Mouse (Mus musculus): Measurements from ENCODE around the gene Phxr2.

GRCm38 (mm10) chr10:99132189-99132588, 6.1 kb upstream of the Phxr2 start:
- TF ChIP-seq CTCF (IDR thresholded peaks at IDR 0.05; ENCODE audit: control insufficient read depth, insufficient read depth, insufficient read length) (no peak), MAX (IDR thresholded peaks at IDR 0.05) (no peak), MYOG (IDR thresholded peaks at IDR 0.05; ENCODE audit: control insufficient read depth, extremely low read depth, insufficient read length) (no peak), FOSL1 (IDR thresholded peaks at IDR 0.05; ENCODE audit: insufficient read depth, low read length, poor library complexity, severe bottlenecking) (no peak), CEBPB (IDR thresholded peaks at IDR 0.05; ENCODE audit: low read depth) (no peak)

Measured in C2C12 (cell line).